Mouse (Mus musculus) c-Kit-positive CD71-positive TER-119-positive erythroid progenitor cells, embryonic 14.5 days (primary cell): ENCODE data around the gene Tmem219.
"Not testable (repeated sequence)": the region's sequence is repeated elsewhere in the genome, so short reads cannot be mapped to it uniquely, and the experiment has no call there.

ENCODE experiments used
- DNase-seq: peaks from one replicate; pipeline ENCODE4 v3.0.0-alpha.2; 2013; ENCODE audit warnings: low spot score

The Tmem219 gene

GRCm38 (mm10) chr7:126923999-126924398 lies 1.3 kb upstream of the Tmem219 start:
- DNase-seq = no peak

DNA sequence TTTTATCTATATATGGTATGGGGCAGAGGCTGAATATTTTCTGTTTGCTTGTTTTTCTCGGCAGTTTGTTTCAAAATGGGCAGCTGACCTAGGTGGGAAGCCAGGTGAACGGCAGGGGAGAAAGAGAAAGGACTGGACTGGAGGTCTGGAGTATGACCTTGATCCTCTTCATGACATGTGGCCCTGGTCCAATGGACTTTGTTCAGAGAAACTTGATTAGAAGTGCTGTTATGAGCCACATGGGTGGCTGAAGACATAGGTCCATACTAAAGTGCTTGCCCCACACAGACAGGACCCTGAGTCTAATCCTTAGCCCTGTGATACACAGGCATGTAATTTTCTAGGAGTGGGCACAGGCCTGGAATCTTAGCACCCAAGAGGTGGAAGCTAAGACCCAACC lies 1.2 kb downstream of the Tmem219 start:
- DNase-seq = no peak

GRCm38 (mm10) chr7:126919973-126920372 lies 2.7 kb downstream of the Tmem219 start:
- no peak for DNase-seq

GRCm38 (mm10) chr7:126918356-126918755 lies 4.4 kb downstream of the Tmem219 start:
- not testable (repeated sequence) for DNase-seq

GRCm38 (mm10) chr7:126914844-126915243 lies 7.9 kb downstream of the Tmem219 start:
- no peak for DNase-seq

GRCm38 (mm10) chr7:126905590-126905989 lies 17.1 kb downstream of the Tmem219 start:
- DNase-seq = no peak

GRCm38 (mm10) chr7:126899781-126900180 lies 22.9 kb downstream of the Tmem219 start:
- not testable (repeated sequence) for DNase-seq

GRCm38 (mm10) chr7:126898102-126898990 lies 24.4 kb downstream of the Tmem219 start:
- DNase-seq = peak; percentile 91

DNA sequence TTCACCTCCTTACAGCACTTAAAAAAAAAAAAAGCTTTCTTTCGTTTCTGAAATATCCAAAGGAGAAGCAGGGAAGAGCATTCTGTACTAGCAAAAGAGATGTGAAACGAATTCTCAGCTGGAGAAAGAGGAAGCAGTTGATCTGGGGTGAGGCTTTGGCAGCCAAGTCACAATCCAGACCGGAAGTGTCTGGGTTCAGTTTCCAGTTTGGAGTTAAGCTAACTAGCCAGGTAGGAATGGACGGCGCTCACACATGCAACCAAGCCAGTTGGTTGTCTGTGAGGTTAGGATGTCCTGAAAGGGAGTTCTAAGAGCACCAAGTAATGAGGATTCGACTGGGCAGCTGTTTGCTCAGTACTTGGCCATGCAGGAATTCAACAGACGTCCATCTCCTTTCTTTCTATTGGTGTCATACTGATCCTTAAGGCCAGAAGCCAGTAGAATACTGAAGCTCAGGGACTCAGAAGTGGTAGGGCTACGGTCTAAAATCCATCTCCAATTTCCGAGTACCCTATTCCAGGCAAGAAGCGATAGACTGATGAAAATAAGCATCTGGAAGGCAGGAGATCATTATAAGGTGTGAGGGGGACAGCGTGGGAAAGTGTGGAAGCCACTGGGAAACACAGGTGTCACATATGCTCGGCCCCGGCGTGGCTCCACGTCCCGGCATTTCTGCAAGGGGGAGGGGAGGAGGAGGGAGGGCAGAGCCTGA lies 25.2 kb downstream of the Tmem219 start:
- peak; percentile 45 for DNase-seq

GRCm38 (mm10) chr7:126896912-126897311 lies 25.8 kb downstream of the Tmem219 start:
- DNase-seq = no peak

- no peak for DNase-seq
Observed at GRCm38 (mm10) chr7:126888852-126889251, 33.9 kb downstream of the Tmem219 start.

- DNase-seq = no peak
Observed at GRCm38 (mm10) chr7:126887281-126887680, 35.4 kb downstream of the Tmem219 start.

DNA sequence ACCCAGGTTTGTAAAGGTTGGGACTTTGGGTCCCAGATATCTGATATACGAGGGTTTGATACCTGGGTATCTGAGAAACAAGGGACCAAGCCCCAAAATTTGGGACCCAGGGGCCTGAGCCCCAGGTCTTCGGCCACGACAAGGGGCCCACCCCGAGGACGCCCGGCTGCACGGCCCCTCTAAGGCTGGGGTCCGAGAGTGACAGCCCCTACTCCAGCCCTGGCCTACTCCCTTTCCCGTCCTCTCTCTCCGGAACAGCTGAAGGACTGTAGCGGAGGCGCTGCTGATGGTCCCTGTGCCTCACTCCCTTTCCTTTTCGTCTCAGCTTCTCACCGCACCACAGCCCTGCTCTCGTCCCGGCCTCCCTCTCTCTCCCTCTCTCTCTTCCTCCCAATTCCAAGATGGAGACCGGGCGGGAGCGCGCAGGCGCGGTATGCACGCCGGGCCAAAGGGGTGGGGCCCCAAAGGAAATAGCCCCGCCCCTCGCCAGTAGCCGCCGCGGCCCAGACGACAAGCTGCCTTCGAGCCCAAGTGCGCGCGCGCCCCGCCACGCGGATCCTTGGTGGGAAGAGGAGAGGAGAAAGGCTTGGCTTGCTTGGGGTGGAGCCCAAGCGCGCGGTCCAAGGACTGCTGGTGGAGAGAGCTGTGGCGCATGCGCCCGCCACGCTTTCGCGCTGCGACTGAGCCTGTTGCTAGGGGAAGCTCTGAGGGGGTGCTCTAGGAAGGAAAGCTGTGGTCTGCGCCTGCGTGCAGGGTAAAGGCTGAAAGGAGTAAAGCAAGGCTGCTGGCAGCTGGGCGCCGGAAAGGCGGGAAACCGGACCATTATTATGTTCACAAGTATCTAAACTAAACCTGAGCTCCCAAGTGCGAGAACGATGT lies 38.2 kb downstream of the Tmem219 start, which contains the start of gene Taok2:
TSS of gene Taok2 (minus strand) at position 418 of the 879 bp plus-strand sequence.
- peak; percentile 94 for DNase-seq

- DNase-seq = no peak
Observed at GRCm38 (mm10) chr7:126883731-126884181, 39.0 kb downstream of the Tmem219 start.

- no peak for DNase-seq
Observed at GRCm38 (mm10) chr7:126881040-126881439, 41.7 kb downstream of the Tmem219 start.

- no peak for DNase-seq
Observed at GRCm38 (mm10) chr7:126877239-126877638, 45.5 kb downstream of the Tmem219 start.

- no peak for DNase-seq
Observed at GRCm38 (mm10) chr7:126870520-126870891, 52.2 kb downstream of the Tmem219 start.

- no peak for DNase-seq
Observed at GRCm38 (mm10) chr7:126869780-126870519, 52.8 kb downstream of the Tmem219 start.

DNA sequence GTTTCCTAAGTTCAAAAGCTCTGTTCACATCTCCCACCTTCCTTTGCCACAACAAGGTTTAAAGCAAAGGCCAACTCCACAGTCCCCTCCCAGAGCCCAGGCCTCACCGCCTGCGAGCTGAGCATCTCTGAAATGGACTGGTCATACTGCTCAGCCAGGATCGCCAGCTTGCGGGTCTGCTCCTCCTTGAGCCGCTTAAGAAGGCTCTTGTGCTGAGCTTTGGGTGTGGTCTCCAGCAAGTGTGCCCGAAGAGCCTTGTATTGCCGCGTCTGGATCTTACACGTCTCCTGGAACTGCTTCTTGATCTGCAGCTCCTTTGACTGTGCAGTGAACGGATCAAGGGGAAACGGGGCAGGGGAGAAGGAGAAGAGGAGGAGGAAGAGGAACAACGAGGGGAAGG lies 54.7 kb downstream of the Tmem219 start:
- no peak for DNase-seq

GRCm38 (mm10) chr7:126867534-126867933 lies 55.2 kb downstream of the Tmem219 start:
- DNase-seq = no peak

DNA sequence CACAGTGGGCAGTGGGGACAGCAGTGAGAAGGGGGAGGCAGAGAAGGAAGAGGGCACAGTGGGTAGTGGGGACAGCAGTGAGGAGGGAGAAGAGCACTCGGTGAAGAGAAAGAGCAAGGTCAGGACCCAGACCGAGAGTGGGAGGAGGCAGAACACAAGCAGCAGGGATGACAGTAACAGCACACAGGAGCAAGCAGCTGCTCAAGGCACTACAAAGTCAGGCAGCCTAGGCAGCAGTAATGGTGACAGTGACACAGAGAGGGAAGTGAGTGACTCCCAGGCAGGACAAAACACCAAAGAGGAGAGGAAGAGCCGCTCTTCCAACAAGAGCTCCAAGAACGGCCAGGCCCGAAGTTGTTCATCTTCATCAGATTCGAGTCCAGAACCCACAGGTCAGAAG lies 58.9 kb downstream of the Tmem219 start:
- no peak for DNase-seq
